Mouse (Mus musculus) frontal cortex, postnatal 14 days (tissue): ENCODE results near the gene Slc8a2.

ENCODE experiments used
- DNase-seq, 2 experiments: peaks; one replicate each; pipeline ENCODE4 v3.0.0; 2022; ENCODE audit warnings: low spot score in 2 of 2

Slc8a2 gene

GRCm38 (mm10) chr7:16129421-16129845 is at the start of gene Slc8a2:
Slc8a2 (plus strand) TSS chr7:16129826.
- peak; percentile 87 to 89 for DNase-seq

DNA sequence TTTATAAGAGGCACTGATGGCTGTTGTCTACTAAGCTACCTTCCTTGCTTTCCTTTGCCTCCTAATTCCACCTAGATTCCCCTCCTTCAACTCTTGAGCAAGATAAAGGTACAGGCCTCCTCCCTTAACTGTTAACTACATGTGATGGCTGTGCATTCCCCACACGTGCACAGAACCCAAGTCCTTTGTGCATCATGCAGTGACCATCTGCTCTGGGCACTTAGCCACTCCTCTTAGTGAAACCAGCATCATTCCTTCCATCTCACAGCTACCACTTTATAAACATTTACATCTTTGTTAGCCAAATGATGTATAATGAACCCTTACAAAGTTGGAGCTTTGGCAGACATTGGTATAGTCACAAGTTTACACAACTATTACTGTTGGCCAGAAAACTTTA is 49.7 kb upstream of the Slc8a2 start:
- no peak for DNase-seq

DNA sequence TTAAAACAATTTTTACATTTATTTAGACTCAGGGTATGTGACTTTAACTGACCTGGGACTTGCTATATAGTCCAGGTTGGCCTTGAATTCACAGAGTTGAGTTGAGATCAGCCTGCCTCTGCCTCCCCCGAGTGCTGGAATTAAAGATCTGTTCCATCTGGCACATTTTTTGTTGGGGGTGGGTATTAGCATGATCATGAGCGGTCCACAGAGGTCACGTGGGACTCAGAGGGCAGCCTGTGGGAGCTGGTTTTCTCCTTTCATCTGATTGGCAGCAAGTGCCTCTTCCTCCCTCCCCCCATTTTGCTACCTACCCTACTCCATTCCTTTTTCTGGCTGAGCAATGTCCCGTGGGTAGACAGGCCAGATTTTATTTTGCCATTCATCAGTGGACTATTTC is 49.0 kb upstream of the Slc8a2 start:
- no peak for DNase-seq

DNA sequence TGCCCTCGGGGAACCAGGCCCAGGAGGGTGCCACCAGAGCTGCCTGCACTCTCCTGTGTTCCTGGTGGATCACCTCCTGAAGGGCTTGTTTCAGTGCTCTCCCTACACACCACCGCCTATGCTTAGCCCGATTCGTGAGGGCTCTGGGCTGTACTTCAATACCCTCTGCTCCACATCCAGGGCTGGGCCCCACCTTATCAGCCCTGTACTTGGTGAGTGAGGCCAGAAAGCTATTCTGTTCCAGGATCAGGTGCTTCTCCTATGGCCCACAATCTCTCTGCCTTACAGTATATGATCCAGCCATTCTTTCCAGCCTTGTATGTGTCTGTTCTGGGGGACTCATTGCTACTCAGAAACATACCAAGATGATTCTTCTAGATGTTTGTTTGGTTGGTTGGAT is 46.3 kb upstream of the Slc8a2 start:
- DNase-seq = no peak

DNA sequence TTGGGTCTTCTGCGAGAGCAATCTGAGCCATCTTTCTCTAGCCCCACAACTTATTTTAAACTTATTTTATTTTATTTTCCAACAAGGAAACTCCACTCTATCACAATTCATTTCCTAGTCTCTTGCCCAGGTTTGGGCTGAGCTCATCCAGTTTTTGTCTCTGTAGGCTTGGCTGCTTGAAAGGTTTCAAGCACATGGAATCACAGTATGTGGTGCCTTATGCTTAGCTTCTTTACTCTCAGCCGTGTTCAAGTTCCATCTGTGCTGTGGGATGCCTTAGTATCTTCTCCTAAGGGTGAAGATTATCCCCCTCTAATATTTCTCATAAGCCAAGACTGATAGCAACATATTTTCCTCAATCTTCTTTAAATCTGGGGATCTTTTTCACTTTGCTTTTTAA is 42.0 kb upstream of the Slc8a2 start:
- no peak for DNase-seq

- no peak for DNase-seq
These were observed 35.0 kb upstream of the Slc8a2 start for GRCm38 (mm10) chr7:16094592-16094991.

DNA sequence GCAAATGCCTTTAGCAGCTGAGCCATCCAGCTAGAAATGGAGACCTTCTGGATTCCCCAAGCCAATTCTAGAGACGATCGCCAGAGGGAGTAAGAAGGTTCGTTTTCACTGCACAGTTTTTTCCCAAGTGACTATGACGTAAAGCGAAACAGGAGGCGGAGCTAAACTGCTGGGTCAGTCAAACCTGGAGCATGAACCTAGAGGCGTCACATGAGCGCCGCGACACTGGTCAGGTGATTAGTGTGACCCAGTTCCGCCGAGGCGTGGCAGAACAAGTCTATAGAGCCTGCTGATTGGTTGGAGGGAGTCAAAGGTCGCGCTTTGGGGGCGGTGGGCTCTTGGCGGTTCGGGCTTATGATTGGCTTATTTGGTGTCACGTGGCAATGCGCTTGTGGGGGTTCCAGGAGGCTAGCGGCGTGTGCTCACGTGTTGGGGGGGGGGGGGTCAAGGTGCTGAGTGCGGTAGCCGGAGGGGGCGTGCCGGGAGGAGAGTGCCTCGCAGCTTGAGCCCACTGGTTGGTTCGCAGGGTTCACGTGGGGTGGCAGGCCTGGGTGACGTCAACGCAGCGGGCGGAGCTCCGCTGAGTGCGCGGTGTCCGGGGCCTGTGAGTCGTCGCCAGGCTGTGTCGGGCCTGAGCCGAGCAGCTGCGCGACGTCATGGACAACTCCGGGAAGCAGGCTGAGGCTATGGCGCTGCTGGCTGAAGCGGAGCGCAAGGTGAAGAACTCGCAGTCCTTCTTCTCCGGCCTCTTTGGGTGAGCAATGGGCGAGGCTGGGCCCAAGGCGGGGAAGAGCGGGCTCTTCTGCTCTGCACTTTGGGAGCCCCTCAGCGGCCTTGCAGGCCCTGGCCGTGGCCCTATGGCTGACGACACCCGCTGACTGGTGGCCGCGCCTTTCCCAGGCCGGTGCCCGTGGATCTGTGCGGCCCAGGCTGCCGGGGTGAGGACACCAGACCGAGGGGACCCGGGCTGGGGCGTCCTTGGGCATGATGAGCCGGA is 31.3 kb upstream of the Slc8a2 start, which contains the start of gene Napa:
Napa (plus strand) TSS at position 438 of the 997 bp plus-strand sequence.
- DNase-seq = peak; percentile 99 to 100

- DNase-seq = no peak
These were observed 29.7 kb upstream of the Slc8a2 start for GRCm38 (mm10) chr7:16099901-16100300.

- no peak for DNase-seq
These were observed 28.5 kb upstream of the Slc8a2 start for GRCm38 (mm10) chr7:16101081-16101480.

- DNase-seq = no peak
These were observed 27.7 kb upstream of the Slc8a2 start for GRCm38 (mm10) chr7:16101726-16102475.

DNA sequence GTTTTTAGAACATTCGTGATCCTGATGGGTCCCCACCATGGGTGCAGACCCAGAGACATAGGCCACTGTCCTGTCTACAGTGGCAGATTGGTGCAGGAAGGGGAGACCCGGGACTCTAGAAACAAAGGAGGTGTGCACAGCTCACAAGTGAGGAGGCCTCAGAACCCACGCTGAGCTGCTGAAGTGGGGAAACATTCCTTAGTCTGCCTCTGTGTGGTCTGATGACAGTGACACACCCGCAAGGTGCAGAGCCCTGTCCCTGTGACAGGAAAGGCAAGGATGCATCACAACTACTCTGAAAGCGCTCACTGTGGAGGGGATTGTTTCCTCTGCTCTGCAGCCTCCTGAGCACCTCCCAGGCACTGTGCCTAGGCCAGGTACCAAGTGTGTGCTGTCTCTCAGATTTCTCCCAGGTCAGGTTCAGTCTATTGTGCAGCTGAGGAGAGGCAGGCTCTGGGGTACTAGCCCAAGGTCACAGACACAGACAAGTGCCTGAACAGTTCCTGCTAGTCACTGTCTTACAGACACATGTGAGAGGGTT is 26.9 kb upstream of the Slc8a2 start:
- no peak for DNase-seq

- DNase-seq = peak; percentile 63 to 71
These were observed 25.9 kb upstream of the Slc8a2 start for GRCm38 (mm10) chr7:16103760-16104159.

GRCm38 (mm10) chr7:16104611-16105388 is 24.8 kb upstream of the Slc8a2 start:
- DNase-seq = no peak

GRCm38 (mm10) chr7:16108886-16109542 is 20.6 kb upstream of the Slc8a2 start:
- peak in 1 of 2 experiments; percentile 8 for DNase-seq

GRCm38 (mm10) chr7:16110158-16110557 is 19.5 kb upstream of the Slc8a2 start:
- peak in 1 of 2 experiments; percentile 9 for DNase-seq

- no peak for DNase-seq
These were observed 18.1 kb upstream of the Slc8a2 start for GRCm38 (mm10) chr7:16111284-16112090.

DNA sequence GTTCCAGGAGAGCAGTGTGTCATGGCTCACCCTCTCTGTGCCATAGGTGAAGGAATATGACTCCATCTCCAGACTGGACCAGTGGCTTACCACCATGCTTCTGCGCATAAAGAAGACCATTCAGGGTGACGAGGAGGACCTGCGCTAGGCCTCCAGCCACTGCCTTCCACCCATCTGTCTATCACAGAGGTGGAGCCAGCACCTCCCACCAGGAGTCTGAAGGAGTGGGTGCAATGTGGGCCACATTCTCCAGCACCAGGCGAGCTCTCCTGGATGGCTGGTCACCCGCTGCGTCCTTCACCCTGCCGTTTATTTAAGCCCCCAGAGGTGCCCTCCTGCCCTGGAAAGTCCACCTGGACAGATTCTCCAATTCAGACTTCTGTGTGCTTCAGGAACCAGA is 13.2 kb upstream of the Slc8a2 start:
- DNase-seq = no peak

- DNase-seq = no peak
These were observed 12.5 kb upstream of the Slc8a2 start for GRCm38 (mm10) chr7:16117100-16117499.

DNA sequence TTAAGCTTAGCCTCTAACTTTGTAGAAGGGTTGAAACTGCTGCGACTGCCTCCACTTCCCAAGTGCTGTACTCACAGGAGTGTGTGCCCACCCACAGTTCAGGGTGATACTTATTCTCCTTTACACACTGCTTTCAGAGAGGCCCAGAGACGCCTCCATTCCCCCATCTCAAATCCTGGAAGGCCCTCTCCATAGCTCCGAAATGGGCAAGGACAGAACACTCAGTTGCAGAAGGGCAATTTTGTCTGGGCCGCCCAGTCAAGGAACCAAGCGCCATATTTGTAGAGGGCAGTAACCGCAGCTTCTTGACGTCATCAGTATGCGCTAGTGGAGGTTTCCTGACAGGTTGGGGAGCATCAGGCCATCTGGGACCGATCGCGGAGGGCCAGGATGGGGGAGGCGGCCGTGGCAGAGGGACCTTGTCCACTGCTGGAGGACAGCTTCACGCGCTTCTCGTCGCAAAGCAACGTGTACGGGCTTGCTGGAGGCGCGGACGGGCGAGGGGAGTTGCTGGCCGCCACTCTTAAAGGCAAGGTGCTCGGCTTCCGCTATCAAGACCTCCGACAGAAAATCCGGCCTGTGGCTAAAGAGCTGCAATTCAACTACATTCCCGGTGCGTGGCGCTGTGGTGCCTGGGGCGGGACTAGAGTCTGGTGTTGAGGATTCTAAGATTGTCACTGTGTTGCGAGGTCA is 9.9 kb upstream of the Slc8a2 start, which contains the start of gene Kptn:
Kptn (plus strand) TSS at position 327 of the 693 bp plus-strand sequence.
- peak; percentile 88 to 90 for DNase-seq
